Mouse (Mus musculus) ES-E14 (cell line): ENCODE data around the gene Phldb2.

Source experiments
- CHD2 ChIP-seq: IDR thresholded peaks from 2 replicates; pipeline ENCODE4 v1.6.1; 2014; ENCODE audit warnings: mild to moderate bottlenecking, low read depth, low read length, inconsistent platforms
- HCFC1 ChIP-seq: IDR thresholded peaks from 2 replicates; pipeline ENCODE4 v1.6.1; 2012; ENCODE audit warnings: low read length, inconsistent platforms, borderline replicate concordance; ENCODE audit not compliant: insufficient read depth
- MAFK ChIP-seq: IDR thresholded peaks from 2 replicates; pipeline ENCODE4 v1.6.1; 2014; ENCODE audit warnings: mild to moderate bottlenecking, low read depth, low read length, inconsistent platforms; ENCODE audit not compliant: insufficient read depth
- ZC3H11A ChIP-seq: IDR thresholded peaks from 2 replicates; pipeline ENCODE4 v1.6.1; 2012; ENCODE audit warnings: low read depth, mild to moderate bottlenecking, inconsistent platforms, low read length, borderline replicate concordance
- ZNF384 ChIP-seq: IDR thresholded peaks from 2 replicates; pipeline ENCODE4 v1.6.1; 2012; ENCODE audit warnings: low read depth, low read length, inconsistent platforms

DNA sequence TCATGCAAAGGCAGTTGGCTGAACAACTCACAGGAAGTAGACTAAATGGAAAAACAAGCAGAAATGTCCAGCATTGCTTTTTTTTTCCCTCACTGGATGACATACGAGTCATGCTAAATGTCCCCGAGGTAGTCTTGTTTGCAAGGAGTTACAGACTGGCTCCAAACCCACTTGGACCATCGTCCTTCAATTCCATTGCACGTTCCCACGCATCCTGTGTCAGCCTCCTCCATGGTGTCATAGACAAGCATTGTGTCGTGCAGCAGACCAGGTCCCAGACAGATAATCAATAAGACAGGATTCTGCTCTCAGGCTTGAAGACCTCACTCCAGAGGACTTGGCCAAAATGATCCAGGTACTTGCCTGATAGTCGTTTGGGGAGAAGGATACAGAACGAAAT, 10.4 kb upstream of the Phldb2 start:
- no peak for TF ChIP-seq CHD2
- no peak for TF ChIP-seq ZC3H11A
- no peak for TF ChIP-seq HCFC1
- TF ChIP-seq ZNF384: no peak
- TF ChIP-seq MAFK: no peak
